Mouse (Mus musculus) small intestine, adult 10 weeks (tissue): ENCODE data around the gene Zfp683. TPM values are rescaled to one million over a fixed set of nuclear protein-coding genes. Genes with fewer than 3 reads are reported as not detected.

Experiments used
- polyA plus RNA-seq: library from polyadenylated mRNA; stranded (reverse); fragments of 350-450 nt; fragmentation: Illumina TruSeq; extraction: RNeasy Lipid Tissue Mini Kit (QIAGEN cat#74804); gene quantifications from one replicate; pipeline ENCODE4 v1.2.3, GENCODE M21; 2014; ENCODE audit warnings: low replicate concordance

Gene Zfp683
- polyA plus RNA-seq: not detected

DNA sequence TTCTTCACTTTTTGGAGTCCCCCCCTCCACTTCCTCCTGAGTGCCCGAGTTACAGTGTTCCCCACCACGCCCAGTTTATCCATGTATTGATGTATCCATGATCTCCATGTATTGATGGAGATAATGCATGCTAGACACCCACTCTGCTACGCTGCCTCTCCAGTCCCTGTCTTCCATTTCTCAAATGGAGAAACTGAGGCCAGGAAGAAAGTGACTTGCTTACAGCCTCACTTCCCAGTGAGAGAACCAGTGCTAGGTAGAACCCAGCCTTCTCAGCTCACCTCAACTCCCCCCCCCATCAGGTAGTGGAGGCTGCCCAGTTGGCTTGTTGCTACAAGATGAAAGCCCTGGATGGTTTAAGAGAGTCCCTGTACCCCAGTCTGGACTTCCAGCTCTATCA is at the start of gene Zfp683:
Gene Zfp683, plus strand, starts transcription at position 301 of the 400 bp plus-strand sequence.

DNA sequence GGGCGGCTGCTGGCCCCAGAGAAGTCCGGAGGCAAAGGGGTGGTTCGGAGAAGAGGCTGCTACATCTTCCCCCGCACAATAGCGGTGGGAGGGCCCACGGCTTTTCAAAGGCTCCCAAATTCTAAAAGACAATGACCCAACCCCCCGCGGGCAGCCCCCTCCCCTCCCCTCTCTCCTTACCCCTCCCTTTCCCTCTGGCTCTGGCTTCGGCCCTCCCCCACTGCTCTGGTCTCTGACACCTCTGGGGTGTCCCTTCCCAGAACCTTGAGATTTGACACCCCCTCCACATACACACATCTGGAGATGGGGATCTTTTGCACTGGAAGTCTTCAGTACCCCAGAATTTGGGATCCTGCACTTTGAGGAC is 34.9 kb upstream of the Zfp683 start, which contains the start of gene Lin28a:
Gene Lin28a, minus strand, starts transcription at position 63 of the 367 bp plus-strand sequence.

DNA sequence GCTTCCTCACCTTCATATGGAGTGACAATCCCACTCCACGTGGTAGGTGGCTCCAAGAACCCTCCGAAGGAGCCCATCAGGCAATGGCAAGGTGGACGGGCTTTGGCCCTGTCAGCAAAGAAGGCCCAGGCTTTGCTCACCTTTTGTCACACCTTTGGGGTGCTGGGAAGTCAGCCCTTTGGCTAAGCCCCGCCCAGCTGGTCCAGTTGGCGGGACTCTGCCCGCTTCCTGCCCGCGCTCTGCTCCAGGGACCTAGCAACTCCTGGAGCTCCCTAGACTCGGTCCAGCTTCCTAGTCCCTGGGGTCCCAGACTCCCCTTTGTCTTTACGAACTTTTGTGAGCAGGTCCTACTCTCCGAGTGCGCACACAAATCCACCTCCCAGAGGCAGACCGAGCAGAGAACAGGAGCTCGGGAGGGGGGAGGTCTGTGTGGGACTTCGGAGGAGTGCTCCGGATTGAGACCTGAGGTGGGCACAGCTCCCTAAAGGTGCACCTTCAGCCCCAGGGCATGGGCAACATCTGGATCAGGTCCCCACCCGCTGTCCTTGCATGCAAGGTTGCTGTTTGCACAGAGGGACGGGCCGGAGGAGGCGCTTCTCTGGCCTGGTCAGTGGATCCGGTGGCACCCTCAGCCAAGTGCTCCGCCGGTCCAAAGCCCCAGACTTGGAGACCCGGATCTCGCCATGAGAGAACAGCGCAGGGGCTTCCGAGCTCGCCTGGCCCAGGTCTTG is 6.7 kb downstream of the Zfp683 start, which contains the start of gene Crybg2:
Gene Crybg2, plus strand, starts transcription at position 681 of the 731 bp plus-strand sequence.

DNA sequence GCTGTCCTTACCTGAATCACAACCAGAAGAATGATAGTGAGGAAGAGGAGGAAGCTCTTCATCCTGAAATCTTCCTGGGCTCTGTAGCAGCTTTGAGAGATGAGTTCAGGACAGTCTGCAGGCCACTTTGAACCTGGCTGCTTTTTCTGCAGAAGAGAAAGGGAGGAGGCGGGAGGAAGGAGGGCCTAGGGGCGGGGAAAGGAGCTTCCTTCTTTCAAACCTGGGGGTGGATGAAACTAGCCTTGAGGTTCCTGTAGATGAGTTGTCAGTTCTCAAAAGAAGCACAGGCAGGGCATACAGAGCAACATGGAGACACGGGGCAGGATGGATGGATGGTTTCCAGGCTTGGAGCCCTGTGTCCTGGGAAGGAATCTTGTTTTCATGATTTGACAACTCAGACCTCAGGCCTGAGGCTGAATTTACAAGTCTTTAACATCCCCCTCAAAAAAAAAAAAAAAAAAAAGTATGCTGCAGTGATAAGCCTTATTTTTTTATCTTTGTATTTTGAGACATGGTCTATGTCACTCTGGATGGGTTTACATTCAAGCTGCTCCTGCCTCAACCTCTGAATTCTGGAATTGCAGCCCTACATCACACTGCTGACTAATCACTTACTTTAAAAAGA is 41.4 kb downstream of the Zfp683 start, which contains the start of gene Cd52:
Gene Cd52, minus strand, starts transcription at position 160 of the 625 bp plus-strand sequence.

DNA sequence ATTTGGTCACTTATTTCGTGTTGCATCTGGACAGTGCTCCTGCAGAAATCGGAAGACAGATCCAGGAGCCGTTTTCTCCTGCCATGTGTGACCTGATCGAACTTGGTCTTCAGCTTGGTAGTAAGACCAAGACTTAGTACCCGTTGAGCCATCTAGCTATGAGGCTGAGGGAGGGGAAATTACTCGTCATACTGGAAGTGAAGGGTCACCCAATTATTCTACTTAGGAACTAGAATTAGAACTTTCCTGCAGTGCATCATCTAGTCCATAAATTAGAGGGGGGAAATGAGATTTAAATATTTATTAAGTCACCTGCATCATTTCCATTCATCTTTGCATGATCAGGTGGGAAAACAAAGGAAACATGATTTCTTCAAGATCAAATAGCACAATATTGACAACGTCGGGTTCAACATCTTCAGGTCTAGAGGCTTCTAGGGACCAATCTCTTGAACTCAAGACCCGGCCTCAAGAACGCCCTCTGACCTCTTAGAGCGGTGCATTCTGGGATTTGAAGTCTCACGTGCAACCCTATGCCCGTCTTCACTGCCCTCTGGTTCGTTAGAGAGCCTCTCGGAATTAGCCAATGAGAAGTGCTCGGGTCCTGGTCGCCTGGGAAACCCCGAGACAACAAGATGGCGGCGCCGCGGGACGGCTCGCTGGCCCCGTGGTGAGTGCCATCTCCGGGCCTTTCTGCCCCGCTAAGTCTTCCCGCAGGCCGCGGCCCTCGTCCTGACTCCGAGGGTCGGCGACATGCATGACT is 48.5 kb downstream of the Zfp683 start, which contains the start of gene Ubxn11:
Gene Ubxn11, plus strand, starts transcription at position 592 of the 763 bp plus-strand sequence.

Other genes starting within 250 kb of the Zfp683 start
- gene Rps6ka1, start 166.0 kb upstream of the Zfp683 start, polyA plus RNA-seq: 11.8 TPM
- gene Hmgn2, start 85.2 kb upstream of the Zfp683 start, polyA plus RNA-seq: 296 TPM
- gene Dhdds, start 52.9 kb upstream of the Zfp683 start, polyA plus RNA-seq: 10.2 TPM
- gene Lin28a, start 35.0 kb upstream of the Zfp683 start, polyA plus RNA-seq: not detected
- 4.2 TPM for gene Crybg2, start 7.0 kb downstream of the Zfp683 start, polyA plus RNA-seq
- 51.9 TPM for gene Cd52, start 41.2 kb downstream of the Zfp683 start, polyA plus RNA-seq
- gene Ubxn11, start 48.7 kb downstream of the Zfp683 start, polyA plus RNA-seq: not detected
- 1.7 TPM for gene Sh3bgrl3, start 75.0 kb downstream of the Zfp683 start, polyA plus RNA-seq
- 3.7 TPM for gene Cep85, start 133.3 kb downstream of the Zfp683 start, polyA plus RNA-seq
- gene Gm7534, start 149.2 kb downstream of the Zfp683 start, polyA plus RNA-seq: not detected
- gene Catsper4, start 173.5 kb downstream of the Zfp683 start, polyA plus RNA-seq: not detected
- gene Cnksr1, start 184.6 kb downstream of the Zfp683 start, polyA plus RNA-seq: 1.0 TPM
- gene E130218I03Rik, start 189.8 kb downstream of the Zfp683 start, polyA plus RNA-seq: not detected
- gene Zfp593, start 191.8 kb downstream of the Zfp683 start, polyA plus RNA-seq: 0.22 TPM
- not detected for gene Gm30191, start 193.1 kb downstream of the Zfp683 start, polyA plus RNA-seq
- gene Grrp1, start 200.3 kb downstream of the Zfp683 start, polyA plus RNA-seq: not detected
- gene Pdik1l, start 234.1 kb downstream of the Zfp683 start, polyA plus RNA-seq: 28.0 TPM